Mouse (Mus musculus) ES-E14 (cell line): ENCODE measurements around the gene Hdac5. TPM values are rescaled to one million over a fixed set of nuclear protein-coding genes. Genes with fewer than 3 reads are reported as not detected.
A peak's percentile ranks its signal among the peaks of the same experiment; 100 is the strongest.

Source experiments
- DNase-seq: peaks from one replicate; pipeline ENCODE4 v3.0.0-alpha.2; 2013; ENCODE audit warnings: low read depth, low spot score
- H3K27ac ChIP-seq: 2 replicates; pipeline ENCODE4 v1.5.1; 2012; ENCODE audit warnings: low read depth, mild to moderate bottlenecking, low read length, moderate library complexity, mixed read lengths; ENCODE audit not compliant: poor library complexity, insufficient read depth, severe bottlenecking
- H3K36me3 ChIP-seq: 2 replicates; pipeline ENCODE4 v1.6.1; 2012; ENCODE audit warnings: mild to moderate bottlenecking, low read length, moderate library complexity, mixed read lengths; ENCODE audit not compliant: control insufficient read depth, poor library complexity, insufficient read depth, severe bottlenecking
- H3K4me1 ChIP-seq, 2 experiments: fragments of 150-350 bp in 1 of 2; sonication (generic) in 1 of 2; 2 replicates each; pipeline ENCODE4 v1.6.1; 2012; ENCODE audit warnings: low read length in 2 of 2, mild to moderate bottlenecking in 1 of 2, mixed read lengths in 1 of 2; ENCODE audit not compliant: control insufficient read depth in 2 of 2, insufficient read depth in 2 of 2, poor library complexity in 1 of 2
- H3K4me3 ChIP-seq, 2 experiments: fragments of 150-350 bp in 1 of 2; sonication (generic) in 1 of 2; 2 replicates each; pipeline ENCODE4 v1.5.1; 2012; ENCODE audit warnings: low read length in 2 of 2, low read depth in 1 of 2, mild to moderate bottlenecking in 1 of 2, mixed read lengths in 1 of 2; ENCODE audit not compliant: insufficient read depth in 1 of 2, poor library complexity in 1 of 2, severe bottlenecking in 1 of 2
- H3K9ac ChIP-seq: 2 replicates; pipeline ENCODE4 v1.6.1; 2012; ENCODE audit warnings: low read depth, mild to moderate bottlenecking, low read length, mixed read lengths; ENCODE audit not compliant: poor library complexity, insufficient read depth, severe bottlenecking
- H3K9me3 ChIP-seq: fragments of 150-350 bp; sonication (generic); 2 replicates; pipeline ENCODE4 v1.6.1; 2012; ENCODE audit warnings: low read depth, mild to moderate bottlenecking, low read length; ENCODE audit not compliant: control insufficient read depth, insufficient read depth
- CHD2 ChIP-seq: IDR thresholded peaks from 2 replicates; pipeline ENCODE4 v1.6.1; 2014; ENCODE audit warnings: mild to moderate bottlenecking, low read depth, low read length, inconsistent platforms
- HCFC1 ChIP-seq: IDR thresholded peaks from 2 replicates; pipeline ENCODE4 v1.6.1; 2012; ENCODE audit warnings: low read length, inconsistent platforms, borderline replicate concordance; ENCODE audit not compliant: insufficient read depth
- MAFK ChIP-seq: IDR thresholded peaks from 2 replicates; pipeline ENCODE4 v1.6.1; 2014; ENCODE audit warnings: mild to moderate bottlenecking, low read depth, low read length, inconsistent platforms; ENCODE audit not compliant: insufficient read depth
- ZC3H11A ChIP-seq: IDR thresholded peaks from 2 replicates; pipeline ENCODE4 v1.6.1; 2012; ENCODE audit warnings: low read depth, mild to moderate bottlenecking, inconsistent platforms, low read length, borderline replicate concordance
- ZNF384 ChIP-seq: IDR thresholded peaks from 2 replicates; pipeline ENCODE4 v1.6.1; 2012; ENCODE audit warnings: low read depth, low read length, inconsistent platforms
- in situ Hi-C, 2 experiments: fragments of 600-800 bp; cut with MboI; formaldehyde crosslinking; loops; one replicate each; pipeline ENCODE4 v1.15.1; 2025; ENCODE audit warnings: low sequenced_read_pairs in 2 of 2, inconsistent platforms in 1 of 2; ENCODE audit not compliant: unreplicated experiment in 2 of 2
- total RNA-seq: library from RNA; depleted of rRNA; stranded (reverse); fragments of 300-350 nt; gene quantifications from 2 replicates; pipeline ENCODE4 v1.2.3, GENCODE M21; 2012; rRNA removed

The Hdac5 gene
- total RNA-seq, 1 experiment, result 33.3 TPM

DNA sequence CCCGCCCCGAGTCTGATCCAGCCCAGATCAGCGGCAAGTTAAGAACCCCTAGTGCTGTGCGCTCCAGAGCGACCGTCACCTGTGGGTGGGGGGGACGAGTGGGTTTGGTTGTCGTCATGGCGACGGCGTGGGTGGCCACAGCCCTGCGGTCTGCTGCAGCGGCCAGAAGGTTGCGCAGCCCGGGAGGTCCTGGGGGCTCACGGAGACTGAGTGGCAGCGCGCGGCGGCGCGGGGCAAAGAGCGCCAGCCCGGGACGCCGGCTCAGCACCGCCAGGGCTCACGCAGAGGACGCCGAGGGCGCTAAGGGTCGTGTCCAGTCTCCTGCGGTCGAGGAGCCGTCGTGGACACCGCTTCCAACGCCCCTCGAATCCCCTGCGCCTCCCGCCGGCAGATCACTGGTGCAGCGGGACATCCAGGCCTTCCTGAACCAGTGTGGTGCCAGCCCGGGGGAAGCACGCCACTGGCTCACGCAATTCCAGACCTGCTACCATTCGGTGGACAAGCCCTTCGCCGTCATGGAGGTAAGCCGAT lies 84.4 kb downstream of the Hdac5 start, which contains the start of gene Nags:
TSS of gene Nags (plus strand) at position 43 of the 531 bp plus-strand sequence.
- peaks cover 2 to 8% of the 10 kb centered on the region in 2 experiments; a peak in 3 of 4 replicates for H3K4me1 ChIP-seq
- no peaks in the 10 kb centered on the region for H3K9me3 ChIP-seq
- in situ Hi-C loops, result no loop called here
- H3K27ac ChIP-seq, result no peak within 1 kb of the TSS
- H3K4me3 ChIP-seq, result peak within 1 kb of the TSS; percentile 57 to 61
- TF ChIP-seq ZC3H11A (no peak), MAFK (no peak), CHD2 (no peak)
- 0 out of 2 replicates have a peak within 1 kb of the TSS, but pooled peaks have one; percentile 22 for H3K9ac ChIP-seq
- no peaks in the 10 kb centered on the region for H3K36me3 ChIP-seq
- DNase-seq, result no peak

- no peak for DNase-seq
- H3K4me3 ChIP-seq, result peak overlapping the region; percentile 57 to 61
- TF ChIP-seq HCFC1, result no peak
- no peak for TF ChIP-seq ZNF384
- no peak for TF ChIP-seq CHD2
- TF ChIP-seq MAFK, result no peak
- no peaks in the 10 kb centered on the region for H3K36me3 ChIP-seq
- H3K27ac ChIP-seq, result no peak overlapping the region
- H3K4me1 ChIP-seq, result peaks cover 2 to 8% of the 10 kb centered on the region in 2 experiments; a peak in 3 of 4 replicates
- H3K9ac ChIP-seq, result 0 out of 2 replicates have a peak overlapping the region, but pooled peaks have one; percentile 22
- H3K9me3 ChIP-seq, result no peaks in the 10 kb centered on the region
- in situ Hi-C loops, result no loop called here
These were observed 85.0 kb downstream of the Hdac5 start for GRCm38 (mm10) chr11:102144957-102145470.

Other genes starting within 250 kb of the Hdac5 start
- gene Cfap97d1, start 245.9 kb downstream of the Hdac5 start, total RNA-seq, result not detected in 2 replicates
- 12.8 and 14.8 TPM in 2 replicates for gene Dusp3, start 243.2 kb downstream of the Hdac5 start, total RNA-seq
- gene Mpp3, start 201.7 kb downstream of the Hdac5 start, total RNA-seq, result 5.2 and 7.5 TPM in 2 replicates
- gene Cd300lg, start 188.7 kb downstream of the Hdac5 start, total RNA-seq, result not detected in 2 replicates
- gene Mpp2, start 141.7 kb downstream of the Hdac5 start, total RNA-seq, result 0.94 and 1.2 TPM in 2 replicates
- gene Ppy, start 128.8 kb downstream of the Hdac5 start, total RNA-seq, result not detected in 2 replicates
- 0.49 and 2.1 TPM in 2 replicates for gene Pyy, start 122.3 kb downstream of the Hdac5 start, total RNA-seq
- gene Nags, start 84.7 kb downstream of the Hdac5 start, total RNA-seq, result 0.45 and 0.90 TPM in 2 replicates
- gene Tmem101, start 73.8 kb downstream of the Hdac5 start, total RNA-seq, result 75.3 and 98.7 TPM in 2 replicates
- gene Lsm12, start 44.9 kb downstream of the Hdac5 start, total RNA-seq, result 27.6 and 49.1 TPM in 2 replicates
- gene G6pc3, start 40.5 kb downstream of the Hdac5 start, total RNA-seq, result 14.2 and 16.3 TPM in 2 replicates
- gene BC030867, start 18.7 kb upstream of the Hdac5 start, total RNA-seq, result 17.3 and 17.8 TPM in 2 replicates
- gene Asb16, start 38.6 kb upstream of the Hdac5 start, total RNA-seq, result 0.98 and 1.0 TPM in 2 replicates
- gene Tmub2, start 54.8 kb upstream of the Hdac5 start, total RNA-seq, result 33.0 and 37.2 TPM in 2 replicates
- gene Atxn7l3, start 66.5 kb upstream of the Hdac5 start, total RNA-seq, result 55.4 and 60.4 TPM in 2 replicates
- 138 and 155 TPM in 2 replicates for gene Ubtf, start 89.6 kb upstream of the Hdac5 start, total RNA-seq
- 0.18 and 0.21 TPM in 2 replicates for gene Slc4a1, start 136.0 kb upstream of the Hdac5 start, total RNA-seq
- gene Rundc3a, start 163.2 kb upstream of the Hdac5 start, total RNA-seq, result 6.7 and 15.9 TPM in 2 replicates
- gene Slc25a39, start 177.8 kb upstream of the Hdac5 start, total RNA-seq, result 152 and 175 TPM in 2 replicates
- 81.5 and 154 TPM in 2 replicates for gene Grn, start 200.1 kb upstream of the Hdac5 start, total RNA-seq
- gene Fam171a2, start 217.5 kb upstream of the Hdac5 start, total RNA-seq, result 6.7 and 13.1 TPM in 2 replicates
- gene Itga2b, start 240.0 kb upstream of the Hdac5 start, total RNA-seq, result 6.6 and 7.8 TPM in 2 replicates